Mouse (Mus musculus) heart, adult 2 months (tissue): ENCODE data around the gene Slc9a9. TPM values are rescaled to one million over a fixed set of nuclear protein-coding genes. Genes with fewer than 3 reads are reported as not detected.
A peak's percentile ranks its signal among the peaks of the same experiment; 100 is the strongest.

Source experiments
- DNase-seq, 2 experiments: peaks; one replicate each; pipeline ENCODE4 v3.0.0; 2021
- H3K27ac ChIP-seq: fragments of 200-600 bp; 2 replicates; pipeline ENCODE4 v1.8.1; 2022
- H3K27me3 ChIP-seq: fragments of 200-500 bp; 2 replicates; pipeline ENCODE4 v1.6.1; 2012; ENCODE audit warnings: mild to moderate bottlenecking, low read length, inconsistent platforms, mixed read lengths; ENCODE audit not compliant: control insufficient read depth, insufficient read depth
- H3K36me3 ChIP-seq: fragments of 200-500 bp; 2 replicates; pipeline ENCODE4 v1.6.1; 2012; ENCODE audit warnings: low read length, inconsistent platforms; ENCODE audit not compliant: control insufficient read depth, insufficient read depth
- H3K4me1 ChIP-seq: fragments of 200-500 bp; 2 replicates; pipeline ENCODE4 v1.6.1; 2011; ENCODE audit warnings: low read length; ENCODE audit not compliant: control insufficient read depth, insufficient read depth
- H3K4me3 ChIP-seq: fragments of 200-600 bp; 2 replicates; pipeline ENCODE4 v1.8.1; 2022
- H3K79me2 ChIP-seq: fragments of 200-500 bp; replicated peaks from 2 replicates; pipeline ENCODE4 v1.6.1; 2012; ENCODE audit warnings: mild to moderate bottlenecking, inconsistent platforms, low read length, moderate library complexity, mixed read lengths; ENCODE audit not compliant: control insufficient read depth, insufficient read depth
- H3K9ac ChIP-seq: fragments of 200-500 bp; 2 replicates; pipeline ENCODE4 v1.6.1; 2012; ENCODE audit warnings: low read depth, mild to moderate bottlenecking, control low read depth, inconsistent platforms, low read length, mixed read lengths
- CTCF ChIP-seq: fragments of 200-600 bp; IDR thresholded peaks from 2 replicates; pipeline ENCODE4 v1.8.1; 2022; ENCODE audit warnings: antibody characterized with exemption, mild to moderate bottlenecking, moderate library complexity
- EP300 ChIP-seq: fragments of 200-500 bp; IDR thresholded peaks from 2 replicates; pipeline ENCODE4 v1.6.1; 2011; ENCODE audit warnings: low read depth, low read length, control low read depth; ENCODE audit not compliant: insufficient read depth
- POLR2A ChIP-seq: fragments of 200-500 bp; IDR thresholded peaks from 2 replicates; pipeline ENCODE4 v1.6.1; 2011; ENCODE audit warnings: mild to moderate bottlenecking, low read depth, low read length, control low read depth; ENCODE audit not compliant: insufficient read depth
- WGBS: fragments of 180-500 bp; shearing (Covaris S2); methylation state at CpG from one replicate; pipeline ENCODE4 v1.1.7; 2018; 5-methylcytosine and 5-hydroxymethylcytosine counted together
- intact Hi-C: fragments of 180-260 bp; cut with DNase I; formaldehyde crosslinking; loops from one replicate; pipeline ENCODE4 v1.15.1; 2025
- polyA plus RNA-seq: library from polyadenylated mRNA; depleted of rRNA; stranded (reverse); fragments of >200 nt; gene quantifications from 2 replicates; pipeline ENCODE4 v1.2.3, GENCODE M21; 2012
- total RNA-seq, 2 experiments: library from RNA; stranded (reverse); gene quantifications; 2 replicates each; pipeline ENCODE4 v1.2.3; 2021

The Slc9a9 gene
- total and polyA plus RNA-seq, 3 experiments: 1.9 to 2.2 (median 2.0) TPM

DNA sequence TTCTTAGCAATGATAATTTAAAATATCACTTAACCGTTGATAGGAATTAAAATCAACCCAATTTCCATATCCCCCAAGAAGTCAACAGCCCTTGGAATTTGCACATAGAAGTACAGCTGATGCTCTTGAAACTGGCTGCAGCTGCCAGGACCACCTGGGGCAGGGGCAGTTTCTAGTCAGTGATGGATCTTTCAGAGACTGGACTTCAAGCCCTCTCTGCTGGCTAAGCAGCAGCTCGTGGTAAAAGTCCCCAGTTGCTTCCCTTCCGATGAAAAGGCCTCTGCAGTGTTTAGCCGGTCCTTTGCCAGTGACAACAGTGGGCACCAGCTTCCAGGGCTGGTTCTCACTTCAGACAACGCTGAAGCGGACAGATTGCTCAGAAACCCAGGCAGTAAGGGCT, 62.4 kb downstream of the Slc9a9 start:
- no peaks in the 10 kb centered on the region for H3K27me3 ChIP-seq
- no peak overlapping the region for H3K27ac ChIP-seq
- DNase-seq: no peak
- H3K79me2 ChIP-seq: no peaks in the 10 kb centered on the region
- no peak for TF ChIP-seq POLR2A
- TF ChIP-seq EP300: no peak
- no peak for TF ChIP-seq CTCF
- H3K36me3 ChIP-seq: no peaks in the 10 kb centered on the region
- H3K9ac ChIP-seq: no peak overlapping the region
- H3K4me1 ChIP-seq: no peaks in the 10 kb centered on the region
- H3K4me3 ChIP-seq: no peak overlapping the region
- intact Hi-C loops: no loop called here
- 78% methylated on average over 6 of the region's 6 CpGs for WGBS

DNA sequence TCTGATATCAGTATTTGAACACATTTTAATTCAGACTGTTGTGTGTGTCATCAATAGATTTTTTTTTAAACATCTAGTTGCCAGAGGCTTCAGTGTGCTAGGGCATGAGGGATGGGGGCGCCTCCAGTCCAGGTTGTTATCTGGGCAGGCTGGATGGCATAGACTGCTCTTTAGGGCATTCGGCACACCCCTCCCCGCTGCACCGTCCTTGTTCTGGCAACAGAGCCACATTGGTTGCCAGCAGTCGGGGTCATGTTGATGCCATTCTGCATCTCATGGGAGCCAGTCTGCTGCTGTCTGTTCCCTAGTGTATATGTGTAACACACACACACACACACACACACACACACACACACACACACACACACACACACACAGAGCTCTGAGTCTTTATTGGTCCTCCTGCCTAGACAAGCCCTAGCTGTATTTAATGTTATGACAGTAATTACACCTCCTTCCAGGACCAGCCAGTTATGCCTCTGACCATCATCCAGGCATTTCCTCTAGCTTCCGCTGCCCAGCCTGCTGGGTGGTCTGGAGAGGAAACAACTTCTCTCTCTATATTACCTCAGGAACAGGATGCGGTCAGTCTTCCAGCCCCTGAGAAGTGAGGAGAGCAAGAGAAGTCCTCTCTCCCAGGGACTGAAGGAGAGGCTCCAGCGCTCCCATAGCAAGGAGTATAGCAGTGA, 63.0 kb downstream of the Slc9a9 start:
- WGBS: 50% methylated on average over 8 of the region's 8 CpGs
- H3K27me3 ChIP-seq: no peaks in the 10 kb centered on the region
- no peak overlapping the region for H3K9ac ChIP-seq
- DNase-seq: no peak
- intact Hi-C loops: no loop called here
- H3K27ac ChIP-seq: no peak overlapping the region
- TF ChIP-seq CTCF (no peak), EP300 (no peak), POLR2A (no peak)
- H3K4me3 ChIP-seq: no peak overlapping the region
- no peaks in the 10 kb centered on the region for H3K79me2 ChIP-seq
- H3K4me1 ChIP-seq: no peaks in the 10 kb centered on the region
- H3K36me3 ChIP-seq: no peaks in the 10 kb centered on the region

DNA sequence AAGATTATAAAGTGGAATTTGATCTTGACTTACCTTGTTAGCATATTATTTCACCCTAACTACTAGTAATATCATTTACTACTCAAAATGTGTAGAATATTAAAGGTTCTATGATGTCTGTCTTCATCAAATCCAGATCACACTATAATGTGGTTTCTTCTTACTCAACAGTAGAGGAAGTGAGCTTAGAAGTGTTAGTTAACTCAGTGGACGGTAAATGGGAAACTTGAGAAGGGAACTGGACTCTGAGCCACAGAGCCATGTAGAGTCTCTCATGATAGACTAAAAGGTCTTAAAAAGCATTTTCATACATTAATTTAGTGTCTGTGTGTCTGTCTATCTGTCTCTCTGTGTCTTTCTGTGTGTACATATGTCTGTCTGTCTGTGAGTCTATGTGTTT, 64.6 kb downstream of the Slc9a9 start:
- no peaks in the 10 kb centered on the region for H3K79me2 ChIP-seq
- no peak overlapping the region for H3K27ac ChIP-seq
- no peaks in the 10 kb centered on the region for H3K4me1 ChIP-seq
- no peaks in the 10 kb centered on the region for H3K27me3 ChIP-seq
- WGBS: 76% methylated on average over 1 of the region's 1 CpGs
- no peak overlapping the region for H3K4me3 ChIP-seq
- no peak overlapping the region for H3K9ac ChIP-seq
- no peaks in the 10 kb centered on the region for H3K36me3 ChIP-seq
- no peak for DNase-seq
- no peak for TF ChIP-seq POLR2A
- TF ChIP-seq EP300: no peak
- no peak for TF ChIP-seq CTCF
- intact Hi-C loops: no loop called here

DNA sequence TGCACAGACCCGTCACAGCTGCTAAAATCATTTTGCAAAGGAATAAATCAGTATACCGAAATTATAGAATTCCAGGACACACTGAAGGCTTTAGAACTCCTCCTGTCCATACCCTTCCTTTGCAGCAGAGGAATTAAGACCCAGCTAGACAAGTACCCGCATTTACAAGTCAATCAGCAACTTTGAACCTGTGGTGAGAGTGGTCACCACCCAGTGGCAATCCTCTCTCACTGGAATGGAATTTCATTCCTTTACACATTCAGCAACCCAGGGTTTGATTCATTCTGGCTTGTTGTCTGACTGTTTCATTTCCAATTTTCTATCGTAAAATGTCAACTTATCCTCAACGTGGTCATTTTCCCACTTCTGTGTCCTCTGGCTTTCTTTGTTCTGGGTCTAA, 67.5 kb downstream of the Slc9a9 start:
- Histone ChIP-seq H3K9ac (no peak overlapping the region), H3K4me1 (no peaks in the 10 kb centered on the region), H3K79me2 (no peaks in the 10 kb centered on the region), H3K27ac (no peak overlapping the region), H3K4me3 (no peak overlapping the region), H3K36me3 (no peaks in the 10 kb centered on the region), H3K27me3 (no peaks in the 10 kb centered on the region)
- intact Hi-C loops: loop anchor here (5.0 kb wide), 1 partner anchor 715 kb away; no protein-coding TSS in a partner anchor
- TF ChIP-seq CTCF: no peak
- no peak for DNase-seq
- WGBS: 77% methylated on average over 5 of the region's 5 CpGs

DNA sequence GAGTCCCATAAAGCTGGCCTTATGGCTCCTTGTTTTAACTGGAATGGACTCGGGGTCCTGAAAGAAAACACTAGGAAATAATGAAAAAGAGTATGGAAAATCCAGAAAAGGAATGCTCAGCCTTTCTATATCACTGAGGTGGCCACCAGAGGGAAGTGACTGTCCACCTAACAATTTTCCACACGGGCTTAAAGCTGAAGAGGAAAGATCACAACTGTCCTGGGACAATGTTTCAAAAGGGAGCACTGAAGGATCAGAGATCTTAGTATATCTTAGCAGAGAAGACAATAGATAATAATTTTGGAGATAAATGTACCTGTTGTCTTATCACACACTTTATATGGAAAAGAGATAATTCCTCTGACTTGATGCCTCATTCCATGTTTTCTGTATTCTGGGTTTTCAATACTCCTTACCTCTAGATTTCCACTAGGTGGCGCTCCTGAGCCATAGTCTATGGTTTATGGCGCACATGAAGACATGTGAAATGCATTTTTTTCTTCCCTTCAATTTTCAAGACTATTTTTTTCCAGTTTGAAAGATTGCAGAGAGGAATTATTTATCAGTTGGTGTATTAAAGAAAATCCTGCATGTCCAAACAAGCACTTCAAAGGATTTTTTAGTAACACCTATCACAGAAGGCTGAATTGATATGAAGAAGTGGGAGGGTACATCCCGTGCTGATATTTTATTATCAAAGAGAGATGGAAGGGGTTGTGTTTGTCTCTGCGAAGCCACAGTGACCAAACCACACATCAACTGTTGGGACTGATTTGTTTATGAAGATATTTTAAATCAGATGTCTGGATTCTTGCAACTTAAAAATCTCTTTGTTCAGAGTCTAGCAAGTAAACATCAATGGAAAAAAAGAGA, 69.1 kb downstream of the Slc9a9 start:
- 34% methylated on average over 6 of the region's 6 CpGs for WGBS
- intact Hi-C loops: loop anchor here (2.0 to 5.0 kb wide), 2 partner anchors 714 to 1114 kb away; no protein-coding TSS in a partner anchor
- DNase-seq: peak; percentile 21 to 35
- no peak overlapping the region for H3K4me3 ChIP-seq
- no peak overlapping the region for H3K27ac ChIP-seq
- TF ChIP-seq CTCF (no peak; the same call in 1 of the 2 replicates), EP300 (no peak), POLR2A (no peak)
- no peaks in the 10 kb centered on the region for H3K4me1 ChIP-seq
- H3K79me2 ChIP-seq: no peaks in the 10 kb centered on the region
- H3K27me3 ChIP-seq: no peaks in the 10 kb centered on the region
- no peak overlapping the region for H3K9ac ChIP-seq
- H3K36me3 ChIP-seq: no peaks in the 10 kb centered on the region

DNA sequence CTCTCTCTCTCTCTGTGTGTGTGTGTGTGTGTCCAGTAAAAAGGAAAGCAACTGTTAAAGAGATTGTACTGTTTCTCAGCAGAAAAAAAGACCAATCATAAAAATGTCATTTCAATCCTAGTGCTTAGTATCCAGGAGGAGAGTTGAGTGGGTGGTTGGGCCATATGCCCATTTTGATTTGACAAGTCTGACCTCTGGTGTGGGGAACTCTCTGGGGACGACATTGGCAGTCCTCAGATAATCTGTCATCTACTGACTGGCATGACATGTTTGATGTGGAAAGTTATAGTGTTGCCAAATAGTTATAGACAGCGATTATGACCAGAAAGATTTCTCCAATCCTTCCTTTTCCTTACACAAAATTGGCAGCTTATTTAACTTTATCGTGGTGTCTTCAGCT, 71.1 kb downstream of the Slc9a9 start:
- TF ChIP-seq POLR2A (no peak), CTCF (no peak), EP300 (no peak)
- H3K4me3 ChIP-seq: no peak overlapping the region
- no peaks in the 10 kb centered on the region for H3K79me2 ChIP-seq
- no peaks in the 10 kb centered on the region for H3K4me1 ChIP-seq
- no peak overlapping the region for H3K27ac ChIP-seq
- intact Hi-C loops: loop anchor here (5.0 kb wide), 1 partner anchor 666 kb away; the partner anchor contains the start of gene Chst2
- WGBS: 60% methylated on average over 3 of the region's 3 CpGs
- no peak overlapping the region for H3K9ac ChIP-seq
- no peak for DNase-seq
- no peaks in the 10 kb centered on the region for H3K27me3 ChIP-seq
- H3K36me3 ChIP-seq: no peaks in the 10 kb centered on the region
